Mouse (Mus musculus) embryo, embryonic 11.5 days (tissue): ENCODE measurements at regions not wholly inside any gene's neighbourhood (a gene's known extent, or its start where the extent isn't known, plus 50 kb on each side); places are given as distances from the start of the nearest gene placed in this dataset.

Source experiments
- DNase-seq: peaks from one replicate; pipeline ENCODE4 v3.0.0-alpha.2; 2012; ENCODE audit warnings: low read depth, low spot score

GRCm38 (mm10) chr14:120146908-120147770 lies 104.9 kb upstream of the Oxgr1 start:
- no peak for DNase-seq

- no peak for DNase-seq
These were observed 106.6 kb upstream of the Oxgr1 start for GRCm38 (mm10) chr14:120148803-120149202.

- no peak for DNase-seq
These were observed 107.1 kb upstream of the Oxgr1 start for GRCm38 (mm10) chr14:120149341-120149741.

- DNase-seq, result no peak
These were observed 108.4 kb upstream of the Oxgr1 start for GRCm38 (mm10) chr14:120150589-120150988.

DNA sequence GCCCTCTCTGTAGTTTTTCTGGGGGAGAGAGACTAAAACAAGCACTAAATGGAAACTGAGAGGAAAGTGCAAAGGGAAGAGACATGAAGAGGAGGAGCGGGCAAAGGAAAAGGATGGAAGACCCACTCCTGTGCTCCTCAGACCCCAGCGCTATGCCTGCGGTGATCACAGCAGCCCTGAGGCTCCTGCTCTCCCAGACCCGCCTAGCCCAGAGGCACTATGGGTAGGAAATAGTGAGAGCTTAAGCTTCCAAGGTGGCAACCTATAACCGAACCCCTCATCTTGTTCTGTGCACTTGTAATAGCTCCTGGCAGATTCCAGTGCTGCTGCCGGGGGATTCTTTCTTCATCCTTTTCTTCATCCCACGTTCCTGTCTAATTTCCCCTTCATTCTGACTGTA lies 112.2 kb upstream of the Oxgr1 start:
- DNase-seq, result no peak

GRCm38 (mm10) chr14:120164184-120164583 lies 111.3 kb upstream of the Mbnl2 start:
- no peak for DNase-seq

- no peak for DNase-seq
These were observed 109.9 kb upstream of the Mbnl2 start for GRCm38 (mm10) chr14:120165496-120166045.

DNA sequence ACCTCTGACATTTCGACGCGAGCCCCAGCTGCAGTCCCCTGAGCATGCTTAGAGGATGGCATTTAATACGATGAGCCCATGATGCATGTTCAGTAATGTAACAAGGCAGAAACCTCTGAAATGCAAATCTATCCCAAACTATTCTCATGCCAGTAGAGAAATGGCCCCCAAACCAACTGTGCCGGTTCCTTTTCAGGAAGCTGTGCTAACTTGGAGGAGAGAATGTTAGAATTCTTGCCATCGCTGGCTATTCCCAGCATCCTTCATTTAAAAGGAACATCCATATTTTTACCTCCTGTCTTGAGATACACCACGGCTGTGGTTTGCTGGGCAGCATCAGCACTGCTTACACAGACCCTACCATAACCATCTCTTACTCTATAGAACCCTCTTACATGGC lies 104.7 kb upstream of the Mbnl2 start:
- no peak for DNase-seq

GRCm38 (mm10) chr14:120172058-120172457 lies 103.4 kb upstream of the Mbnl2 start:
- DNase-seq, result no peak

DNA sequence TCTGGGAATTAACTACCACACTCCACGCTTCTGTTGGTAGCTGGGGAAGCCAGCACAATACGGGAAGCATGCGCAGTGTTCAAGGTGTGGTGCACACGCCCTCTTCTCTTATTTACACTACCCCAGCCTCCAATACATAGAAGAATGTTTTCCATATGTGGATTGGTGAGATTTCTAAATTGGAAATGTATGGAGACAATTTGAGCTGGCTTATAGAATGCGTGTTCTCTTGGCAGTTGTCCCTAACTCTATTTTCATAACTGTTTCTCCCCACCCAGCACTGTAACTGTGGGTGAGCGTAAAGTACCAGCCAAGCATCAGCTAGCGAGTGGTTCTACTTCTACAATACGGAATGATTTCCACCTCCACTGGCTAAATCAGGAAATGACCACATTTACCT lies 102.6 kb upstream of the Mbnl2 start:
- no peak for DNase-seq

GRCm38 (mm10) chr14:120174615-120175014 lies 100.9 kb upstream of the Mbnl2 start:
- DNase-seq, result no peak

DNA sequence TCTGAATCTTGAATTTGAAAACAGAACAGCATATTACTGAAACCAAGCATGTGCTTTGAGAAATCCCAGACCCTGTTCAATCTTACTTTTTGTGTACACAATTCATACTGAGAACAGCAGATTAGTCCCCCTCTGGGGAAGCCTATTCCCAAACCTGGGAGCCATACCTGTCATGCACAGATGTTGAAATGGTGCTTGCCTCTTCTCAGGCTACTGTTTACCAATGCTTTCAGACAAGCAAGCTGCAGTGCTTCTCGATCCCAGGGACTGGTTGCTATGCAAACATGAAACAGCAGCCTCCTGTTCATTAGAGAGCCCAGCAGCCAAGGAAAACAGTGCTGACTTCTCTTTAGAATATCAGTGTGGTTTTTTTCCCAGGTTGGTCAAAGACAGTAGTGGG lies 80.3 kb upstream of the Mbnl2 start:
- no peak for DNase-seq

GRCm38 (mm10) chr14:120211741-120212140 lies 63.7 kb upstream of the Mbnl2 start:
- no peak for DNase-seq

GRCm38 (mm10) chr14:120212626-120213025 lies 62.8 kb upstream of the Mbnl2 start:
- DNase-seq, result no peak

GRCm38 (mm10) chr14:120219224-120219623 lies 56.2 kb upstream of the Mbnl2 start:
- no peak for DNase-seq

DNA sequence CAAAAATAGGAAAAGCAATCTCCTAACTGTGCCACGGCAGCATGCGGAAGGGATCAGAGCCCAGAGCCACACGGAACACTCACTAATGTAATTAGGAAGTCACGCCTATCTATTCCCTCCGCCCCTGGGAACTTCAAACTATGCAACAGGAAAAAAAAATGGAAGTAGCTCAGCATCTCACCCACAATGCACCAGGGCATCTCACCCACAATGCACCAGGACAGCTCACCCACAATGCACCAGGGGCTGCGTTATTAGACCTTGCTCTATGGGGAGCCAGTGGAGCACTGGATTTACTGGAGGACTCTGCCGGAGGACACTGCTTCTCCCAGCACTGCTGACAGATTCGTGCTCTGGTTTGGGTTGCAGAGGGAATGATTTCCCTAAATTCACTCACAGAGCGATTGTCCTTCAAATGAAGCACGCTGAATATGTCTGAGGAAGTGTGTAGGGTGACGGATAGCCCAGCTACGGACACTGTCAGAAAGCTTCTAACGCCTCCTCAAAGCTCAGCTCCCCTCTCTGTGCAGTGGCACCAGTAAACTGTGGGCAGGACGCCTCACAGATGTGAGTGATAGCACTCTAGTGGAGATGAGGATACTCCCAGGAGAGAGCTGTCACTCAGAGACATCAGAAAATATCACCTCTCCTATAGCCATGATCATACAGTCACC lies 51.8 kb upstream of the Mbnl2 start:
- no peak for DNase-seq

DNA sequence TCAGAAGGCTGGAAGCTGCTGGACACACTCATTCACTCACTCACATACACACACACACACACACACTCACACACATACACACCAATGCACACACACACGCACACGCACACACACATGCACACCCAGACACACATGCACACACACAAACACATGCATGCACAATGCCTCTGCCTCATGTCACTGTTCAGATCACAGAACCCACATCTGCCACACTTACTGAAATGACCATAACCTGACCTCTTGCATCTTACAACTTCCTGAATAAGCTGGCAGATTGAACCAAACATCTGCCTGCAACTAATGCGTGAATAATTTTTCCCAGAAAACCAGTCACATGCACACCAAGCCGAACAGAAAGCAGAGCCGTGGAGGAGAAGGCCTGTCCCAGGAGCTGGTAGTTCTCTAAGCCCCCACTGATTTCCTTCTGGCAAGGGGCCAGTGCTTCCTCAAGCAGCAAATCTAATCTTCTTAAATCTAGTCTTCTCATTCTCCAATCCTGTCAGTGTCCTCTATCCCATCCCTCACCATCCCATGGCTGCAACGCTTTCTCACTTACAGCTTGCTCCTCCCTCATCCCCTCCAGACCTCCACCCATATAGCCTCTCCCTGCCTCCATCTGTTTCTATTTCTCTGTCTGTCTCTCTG lies 51.1 kb upstream of the Mbnl2 start:
- DNase-seq, result no peak

DNA sequence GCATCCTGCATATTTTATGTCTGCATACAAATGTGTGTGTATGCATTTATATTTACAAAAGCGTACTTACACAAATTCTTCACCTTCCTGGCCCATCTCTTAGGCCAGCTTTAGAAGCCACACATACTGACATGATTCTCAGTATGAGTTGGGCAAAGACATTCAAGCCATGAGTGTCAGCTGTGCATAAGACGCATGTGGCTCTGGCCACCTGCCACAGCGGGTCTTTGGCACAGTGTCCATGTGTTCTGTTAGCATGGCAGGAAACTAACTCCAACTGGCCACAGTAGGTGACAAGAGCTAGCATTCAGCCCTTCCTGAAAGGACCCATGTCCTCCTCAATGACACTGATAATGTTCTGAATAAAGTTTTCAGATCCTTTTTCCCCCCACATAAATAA lies 49.8 kb upstream of the Mbnl2 start:
- DNase-seq, result no peak
